Mouse (Mus musculus) hindbrain, embryonic 10.5 days (tissue): ENCODE measurements around the gene Calml4. TPM values are rescaled to one million over a fixed set of nuclear protein-coding genes. Genes with fewer than 3 reads are reported as not detected.
"Not testable (repeated sequence)": the region's sequence is repeated elsewhere in the genome, so short reads cannot be mapped to it uniquely, and the experiment has no call there.

Experiments used
- DNase-seq: peaks from one replicate; pipeline ENCODE4 v3.0.0-alpha.2; 2017; ENCODE audit warnings: low spot score
- H3K27ac ChIP-seq: fragments of 300-500 bp; sonication (generic); 2 replicates; pipeline ENCODE4 v1.5.1; 2016; ENCODE audit warnings: mild to moderate bottlenecking, moderate library complexity
- H3K27me3 ChIP-seq: fragments of 300-500 bp; sonication (generic); 2 replicates; pipeline ENCODE4 v1.6.1; 2016; ENCODE audit warnings: mild to moderate bottlenecking; ENCODE audit not compliant: poor library complexity, insufficient read depth, severe bottlenecking
- H3K36me3 ChIP-seq: fragments of 300-500 bp; sonication (generic); 2 replicates; pipeline ENCODE4 v1.6.1; 2016; ENCODE audit warnings: mild to moderate bottlenecking, moderate library complexity
- H3K4me1 ChIP-seq: fragments of 300-500 bp; sonication (generic); replicated peaks from 2 replicates; pipeline ENCODE4 v1.6.1; 2016; ENCODE audit warnings: mild to moderate bottlenecking
- H3K4me3 ChIP-seq: fragments of 300-500 bp; sonication (generic); 2 replicates; pipeline ENCODE4 v1.5.1; 2016; ENCODE audit warnings: mild to moderate bottlenecking, moderate library complexity
- H3K9me3 ChIP-seq: fragments of 300-500 bp; sonication (generic); 2 replicates; pipeline ENCODE4 v1.6.1; 2016; ENCODE audit warnings: mild to moderate bottlenecking, moderate library complexity
- WGBS: fragments of 180-500 bp; shearing (Covaris S2); methylation state at CpG from one replicate; pipeline ENCODE4 v1.1.7; 2016; 5-methylcytosine and 5-hydroxymethylcytosine counted together
- polyA plus RNA-seq: library from polyadenylated mRNA; unstranded; fragments of >200 nt; fragmentation: Nextera tagmentation; extraction: Ambion mirVana; gene quantifications from 2 replicates; pipeline ENCODE4 v1.2.1, GENCODE M21; 2016

The Calml4 gene
- 0.71 and 6.4 TPM in 2 replicates for polyA plus RNA-seq

GRCm38 (mm10) chr9:62857719-62858261 lies at the start of gene Calml4:
Gene Calml4, plus strand, starts transcription at chr9:62858080.
- H3K4me3 ChIP-seq = no peak within 1 kb of the TSS
- H3K27me3 ChIP-seq = no peaks in the 10 kb centered on the region
- no peaks in the 10 kb centered on the region for H3K36me3 ChIP-seq
- H3K9me3 ChIP-seq = no peaks in the 10 kb centered on the region
- H3K4me1 ChIP-seq = peaks cover 32% of the 10 kb centered on the region
- 67% methylated on average over 20 of the region's 20 CpGs for WGBS
- DNase-seq = no peak
- H3K27ac ChIP-seq = peak within 1 kb of the TSS; percentile 19

GRCm38 (mm10) chr9:62810095-62810494 lies 47.8 kb upstream of the Calml4 start:
- peaks cover 37% of the 10 kb centered on the region for H3K4me1 ChIP-seq
- H3K9me3 ChIP-seq = no peaks in the 10 kb centered on the region
- peak overlapping the region; percentile 98 for H3K4me3 ChIP-seq
- H3K27ac ChIP-seq = peak overlapping the region; percentile 99
- DNase-seq = no peak
- H3K36me3 ChIP-seq = 0 out of 2 replicates have a peak, but pooled peaks cover 4% of the 10 kb centered on the region
- H3K27me3 ChIP-seq = no peaks in the 10 kb centered on the region
- WGBS = 25% methylated on average over 8 of the region's 8 CpGs

- Histone ChIP-seq H3K4me3 (peak overlapping the region; percentile 98), H3K36me3 (0 out of 2 replicates have a peak, but pooled peaks cover 4% of the 10 kb centered on the region), H3K27me3 (no peaks in the 10 kb centered on the region), H3K9me3 (no peaks in the 10 kb centered on the region), H3K4me1 (peaks cover 37% of the 10 kb centered on the region), H3K27ac (peak overlapping the region; percentile 99)
- WGBS = under 1% methylated on average over 58 of the region's 58 CpGs
- DNase-seq = no peak
Observed at GRCm38 (mm10) chr9:62810543-62811515, 47.1 kb upstream of the Calml4 start.

GRCm38 (mm10) chr9:62811516-62812121 lies 46.3 kb upstream of the Calml4 start, which contains the start of gene Fem1b:
Gene Fem1b, minus strand, starts transcription at chr9:62811934.
- 0 out of 2 replicates have a peak, but pooled peaks cover 4% of the 10 kb centered on the region for H3K36me3 ChIP-seq
- under 1% methylated on average over 68 of the region's 68 CpGs for WGBS

DNA sequence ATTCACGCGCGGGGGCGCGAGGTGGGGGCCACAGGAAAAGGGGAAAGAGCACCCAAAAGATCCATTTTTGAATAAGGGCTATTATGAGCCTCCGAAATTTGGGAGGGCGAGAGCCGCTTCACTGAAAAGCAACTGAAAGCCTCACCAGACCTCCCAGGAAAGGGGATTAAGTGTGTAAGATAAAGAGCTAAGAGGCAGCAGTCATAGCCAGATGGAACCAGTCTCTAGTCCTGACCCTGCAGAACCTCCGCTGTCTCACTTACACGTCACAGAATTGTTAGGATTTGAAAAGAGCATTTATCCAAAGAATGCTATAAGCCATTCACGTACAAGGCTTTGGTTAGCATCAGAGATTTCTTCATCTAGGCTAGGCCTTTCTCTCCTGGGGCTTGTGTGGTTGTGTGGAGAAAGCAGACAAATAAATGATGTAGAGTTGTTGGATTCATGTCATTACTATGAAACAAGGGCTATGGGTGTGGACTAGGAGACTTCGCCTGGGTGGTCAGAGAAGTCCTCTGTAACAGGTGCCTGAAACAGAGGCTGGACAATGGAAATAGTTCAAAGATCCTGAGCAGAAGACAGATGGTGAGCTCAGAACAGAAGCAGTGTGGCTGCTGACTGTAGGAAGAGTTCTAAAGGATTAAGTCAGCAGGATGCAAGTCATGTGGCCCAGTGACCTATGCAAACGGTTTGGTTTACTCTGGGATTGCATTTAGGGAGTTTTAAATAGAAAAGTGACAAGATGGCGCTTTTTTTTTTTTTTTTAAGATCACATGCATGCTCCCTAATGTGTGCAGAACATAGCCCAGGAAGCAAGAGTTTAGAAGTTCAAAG lies 45.4 kb upstream of the Calml4 start:
- H3K4me1 ChIP-seq = peaks cover 37% of the 10 kb centered on the region
- H3K9me3 ChIP-seq = no peaks in the 10 kb centered on the region
- H3K27me3 ChIP-seq = no peaks in the 10 kb centered on the region
- H3K36me3 ChIP-seq = 0 out of 2 replicates have a peak, but pooled peaks cover 4% of the 10 kb centered on the region
- no peak for DNase-seq
- 13% methylated on average over 14 of the region's 14 CpGs for whole genome bisulfite sequencing
- peak overlapping the region; percentile 99 for H3K27ac ChIP-seq
- H3K4me3 ChIP-seq = peak overlapping the region; percentile 98

More at GRCm38 (mm10) chr9:62811516-62812121, 46.3 kb upstream of the Calml4 start, which contains the start of gene Fem1b:
- no peaks in the 10 kb centered on the region for H3K27me3 ChIP-seq
- H3K4me3 ChIP-seq = peak within 1 kb of the TSS; percentile 98
- no peaks in the 10 kb centered on the region for H3K9me3 ChIP-seq
- peaks cover 37% of the 10 kb centered on the region for H3K4me1 ChIP-seq
- peak; percentile 92 for DNase-seq
- H3K27ac ChIP-seq = peak within 1 kb of the TSS; percentile 99

- DNase-seq = no peak
- Histone ChIP-seq H3K4me3 (no peak overlapping the region), H3K36me3 (no peaks in the 10 kb centered on the region), H3K4me1 (peaks cover 21% of the 10 kb centered on the region), H3K9me3 (no peaks in the 10 kb centered on the region), H3K27me3 (no peaks in the 10 kb centered on the region), H3K27ac (no peak overlapping the region)
- WGBS = 89% methylated on average over 2 of the region's 2 CpGs
Observed at GRCm38 (mm10) chr9:62814751-62815150, 43.1 kb upstream of the Calml4 start.

DNA sequence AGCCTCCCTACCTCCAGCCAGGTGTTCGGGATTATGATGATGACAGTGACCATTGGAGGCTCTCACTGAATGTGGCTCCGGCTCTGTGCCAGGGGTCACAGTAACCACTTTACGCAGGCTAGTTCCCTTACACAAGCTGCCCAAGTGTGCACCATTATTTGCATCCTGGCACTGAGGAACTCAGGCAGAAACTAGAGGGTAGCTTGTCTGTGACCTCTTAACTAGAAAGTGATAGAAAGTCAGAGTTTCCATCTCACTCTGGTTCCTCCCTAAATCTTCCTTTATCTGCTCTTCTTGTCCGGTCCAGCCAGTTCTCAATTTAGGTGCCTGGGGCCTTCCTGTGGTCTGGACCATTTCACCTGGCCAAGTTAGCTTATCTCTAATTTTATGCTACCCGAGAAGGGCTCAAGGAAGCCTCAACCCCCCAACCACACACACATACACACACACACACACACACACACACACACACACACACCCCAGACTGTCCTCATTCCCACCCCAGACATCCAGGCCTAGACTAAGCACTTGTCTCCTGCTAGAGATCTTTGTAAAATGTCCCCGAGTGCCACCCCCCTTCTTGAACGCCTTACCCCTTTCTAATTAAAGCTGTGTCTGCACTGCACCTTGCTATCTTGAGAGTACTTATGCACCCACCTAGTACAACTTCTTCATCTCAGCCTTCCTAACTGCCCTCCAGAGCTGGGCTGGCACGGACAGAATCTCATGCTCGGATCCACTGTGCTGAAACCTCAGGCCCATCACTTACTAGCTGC lies 41.4 kb upstream of the Calml4 start:
- DNase-seq = no peak
- no peaks in the 10 kb centered on the region for H3K9me3 ChIP-seq

DNA sequence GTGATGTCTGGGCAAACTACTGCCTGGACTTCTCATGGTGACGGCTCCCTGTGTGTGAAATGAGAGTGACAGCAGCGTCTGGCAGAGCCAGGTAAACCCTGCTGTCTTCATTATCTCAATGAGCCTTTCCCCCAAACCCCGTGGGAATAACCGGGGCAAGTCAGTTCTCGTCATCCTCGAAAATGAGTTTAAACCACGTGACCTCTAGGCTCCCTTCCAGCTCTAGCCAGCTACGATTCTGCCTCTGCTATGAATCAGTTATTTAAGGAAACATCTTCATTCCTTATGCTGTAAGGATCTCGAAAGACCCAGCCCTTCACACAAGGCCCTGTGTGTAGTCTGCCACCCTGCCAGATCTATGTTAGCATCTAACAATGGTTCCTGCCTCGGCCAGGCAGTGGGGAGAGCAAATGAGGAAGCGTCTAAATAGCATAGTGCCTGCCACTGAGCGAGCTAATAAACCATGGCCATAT lies 40.7 kb upstream of the Calml4 start:
- Histone ChIP-seq H3K27ac (no peak overlapping the region), H3K4me1 (peaks cover 7% of the 10 kb centered on the region), H3K9me3 (no peaks in the 10 kb centered on the region), H3K36me3 (no peaks in the 10 kb centered on the region), H3K4me3 (no peak overlapping the region), H3K27me3 (no peaks in the 10 kb centered on the region)
- WGBS = 77% methylated on average over 12 of the region's 12 CpGs
- no peak for DNase-seq

More for the DNA sequence above, 41.4 kb upstream of the Calml4 start:
- no peak overlapping the region for H3K27ac ChIP-seq
- no peaks in the 10 kb centered on the region for H3K36me3 ChIP-seq
- H3K4me3 ChIP-seq = no peak overlapping the region
- no peaks in the 10 kb centered on the region for H3K27me3 ChIP-seq
- H3K4me1 ChIP-seq = peaks cover 10% of the 10 kb centered on the region
- 88% methylated on average over 9 of the region's 9 CpGs for WGBS

DNA sequence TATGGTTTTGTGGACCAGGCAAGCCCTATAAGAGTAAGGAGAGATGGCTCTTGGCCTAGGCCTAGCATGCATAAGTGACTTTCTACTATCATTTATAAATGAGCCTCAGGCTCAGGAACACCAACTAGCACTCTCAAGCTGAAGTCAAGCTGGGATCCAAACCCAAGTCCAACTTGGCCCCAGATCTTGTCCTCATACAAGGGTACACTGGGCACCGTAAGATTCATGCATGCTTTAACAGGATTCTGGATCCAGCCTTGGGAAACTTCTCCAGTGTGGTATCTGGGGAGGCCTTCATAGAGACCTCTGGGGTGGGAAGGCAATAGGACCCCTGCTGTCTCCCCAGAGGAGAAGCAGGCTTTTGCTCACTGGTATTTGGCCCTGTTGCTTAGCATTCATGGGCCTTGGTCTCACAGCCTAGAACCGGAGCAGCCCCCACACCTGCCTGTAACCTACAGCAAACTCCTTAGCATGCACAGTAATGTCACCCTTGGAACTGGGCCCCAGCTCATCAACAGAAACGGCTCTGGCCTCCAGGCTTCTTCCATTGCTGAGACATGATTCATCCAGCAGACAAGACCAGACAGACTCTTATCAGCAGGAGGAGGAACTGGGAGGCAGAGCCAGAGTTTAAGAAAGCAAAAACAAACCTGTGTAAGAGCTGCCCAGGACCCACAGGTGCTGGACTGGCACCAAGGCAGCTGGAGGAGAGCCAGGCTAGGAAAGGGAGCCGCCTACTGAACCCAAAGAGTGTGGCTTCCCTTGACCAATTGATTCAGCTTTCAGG lies 39.9 kb upstream of the Calml4 start:
- DNase-seq = no peak
- no peaks in the 10 kb centered on the region for H3K9me3 ChIP-seq
- no peaks in the 10 kb centered on the region for H3K27me3 ChIP-seq
- WGBS = 82% methylated on average over 4 of the region's 4 CpGs
- no peak overlapping the region for H3K4me3 ChIP-seq
- no peaks in the 10 kb centered on the region for H3K36me3 ChIP-seq
- H3K4me1 ChIP-seq = no peaks in the 10 kb centered on the region
- no peak overlapping the region; the same call in 1 of the 2 replicates for H3K27ac ChIP-seq

GRCm38 (mm10) chr9:62819494-62819893 lies 38.4 kb upstream of the Calml4 start:
- no peaks in the 10 kb centered on the region for H3K36me3 ChIP-seq
- 86% methylated on average over 3 of the region's 3 CpGs for WGBS
- no peaks in the 10 kb centered on the region for H3K9me3 ChIP-seq
- H3K4me1 ChIP-seq = no peaks in the 10 kb centered on the region
- no peaks in the 10 kb centered on the region for H3K27me3 ChIP-seq
- H3K27ac ChIP-seq = no peak overlapping the region
- no peak overlapping the region for H3K4me3 ChIP-seq
- DNase-seq = no peak

GRCm38 (mm10) chr9:62819910-62820309 lies 38.0 kb upstream of the Calml4 start:
- H3K27ac ChIP-seq, H3K4me3 ChIP-seq, H3K27me3 ChIP-seq, H3K36me3 ChIP-seq, H3K9me3 ChIP-seq, DNase-seq, H3K4me1 ChIP-seq: not testable (repeated sequence)
- WGBS = 87% methylated on average over 6 of the region's 6 CpGs
